Mouse (Mus musculus): Measurements from ENCODE around the gene Riiad1. TPM values are rescaled to one million over a fixed set of nuclear protein-coding genes. Genes with fewer than 3 reads are reported as not detected.

The Riiad1 gene
- polyA plus RNA-seq, 1 experiment from 2014 or later, result 3.5 TPM

DNA sequence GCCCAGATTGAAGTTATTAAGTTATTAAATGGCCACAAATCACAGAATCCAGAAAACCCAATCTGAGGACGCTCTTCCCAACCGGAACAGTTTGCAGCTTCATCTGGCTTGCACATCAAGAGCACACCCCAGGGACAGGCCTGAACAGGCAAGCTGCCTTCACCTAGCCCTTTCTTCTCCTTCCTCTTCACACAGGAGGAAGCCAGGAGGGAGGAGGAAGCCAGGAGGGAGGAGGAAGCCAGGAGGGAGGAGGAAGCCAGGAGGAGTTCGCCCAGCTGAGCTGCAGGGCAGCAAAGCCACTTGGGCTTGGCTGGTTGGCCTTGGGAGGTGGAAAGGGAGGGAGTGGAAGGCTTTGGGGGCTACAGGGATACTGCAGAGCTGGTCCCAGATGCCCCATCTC is 11.2 kb downstream of the Riiad1 start:
- TF ChIP-seq CTCF (IDR thresholded peaks at IDR 0.05; ENCODE audit: low read depth), result no peak
- no peak for ATAC-seq
- Histone ChIP-seq H3K9me3 (ENCODE audit: control insufficient read depth) (no peaks in the 10 kb centered on the region), H3K36me3 (ENCODE audit: control insufficient read depth, insufficient read depth) (no peaks in the 10 kb centered on the region), H3K4me2 (replicated peaks; ENCODE audit: low read depth) (no peak overlapping the region), H3K4me1 (replicated peaks; ENCODE audit: control insufficient read depth, insufficient read depth, low read length) (no peaks in the 10 kb centered on the region), H3K27me3 (replicated peaks; ENCODE audit: control insufficient read depth, insufficient read depth, low read length) (no peaks in the 10 kb centered on the region), H3K4me3 (ENCODE audit: low read depth, low read length) (no peak overlapping the region), H3K27ac (ENCODE audit: low read depth, low read length) (no peak overlapping the region), H3K9ac (ENCODE audit: low read depth, low read length) (no peak overlapping the region)
- WGBS, result 52% methylated on average over 3 of the region's 3 CpGs

DNA sequence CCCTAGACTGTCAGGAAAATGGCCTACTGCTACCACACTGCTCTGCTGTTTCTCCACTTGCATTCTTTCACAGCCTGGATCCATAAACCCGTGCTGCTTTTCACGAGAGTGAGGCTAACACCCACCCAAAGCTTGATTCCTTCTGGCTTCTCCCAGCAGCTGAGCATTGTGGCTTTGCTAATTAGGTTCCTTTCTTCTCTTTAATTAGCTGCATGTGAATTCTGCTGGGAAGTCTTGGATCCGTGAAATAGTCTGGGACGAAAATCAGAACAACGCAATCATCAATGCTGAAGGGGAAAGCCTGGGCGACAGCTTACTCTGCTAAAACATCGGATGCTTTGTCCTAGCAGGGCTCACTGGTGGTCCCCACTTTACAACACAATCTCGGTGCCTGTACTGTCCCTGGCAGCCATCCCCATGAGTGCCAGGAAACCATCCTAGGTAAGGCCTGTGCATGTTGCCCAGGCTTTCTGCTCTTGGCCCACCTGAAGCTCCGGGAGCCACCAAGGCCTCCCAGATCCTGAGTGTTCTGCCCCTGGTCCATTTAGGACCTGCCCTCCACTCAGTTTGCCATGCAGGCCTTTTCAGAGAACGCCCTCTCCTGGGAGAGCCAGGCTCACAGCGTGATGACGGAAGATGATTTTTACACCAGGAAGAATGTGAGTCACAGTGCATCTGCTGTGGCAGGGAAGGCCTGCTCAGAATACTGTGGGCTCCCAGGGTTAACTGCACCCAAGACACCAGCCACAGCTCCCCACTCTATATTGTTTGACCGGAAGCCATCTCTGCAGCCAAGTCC is 14.3 kb downstream of the Riiad1 start:
- H3K4me2 ChIP-seq (replicated peaks; ENCODE audit: low read depth), result no peak overlapping the region
- H3K9me3 ChIP-seq (ENCODE audit: control insufficient read depth), result no peaks in the 10 kb centered on the region
- no peaks in the 10 kb centered on the region for H3K4me1 ChIP-seq (replicated peaks; ENCODE audit: control insufficient read depth, insufficient read depth, low read length)
- 78% methylated on average over 13 of the region's 13 CpGs for WGBS
- ATAC-seq, result no peak
- no peaks in the 10 kb centered on the region for H3K36me3 ChIP-seq (ENCODE audit: control insufficient read depth, insufficient read depth)
- no peak overlapping the region for H3K4me3 ChIP-seq (ENCODE audit: low read depth, low read length)
- no peak for TF ChIP-seq CTCF (IDR thresholded peaks at IDR 0.05; ENCODE audit: low read depth)
- H3K9ac ChIP-seq (ENCODE audit: low read depth, low read length), result no peak overlapping the region
- no peak overlapping the region for H3K27ac ChIP-seq (ENCODE audit: low read depth, low read length)
- H3K27me3 ChIP-seq (replicated peaks; ENCODE audit: control insufficient read depth, insufficient read depth, low read length), result no peaks in the 10 kb centered on the region

GRCm38 (mm10) chr3:94463926-94464578 is 16.1 kb downstream of the Riiad1 start:
- H3K27me3 ChIP-seq (replicated peaks; ENCODE audit: control insufficient read depth, insufficient read depth, low read length), result no peaks in the 10 kb centered on the region
- H3K27ac ChIP-seq (ENCODE audit: low read depth, low read length), result no peak overlapping the region
- H3K4me1 ChIP-seq (replicated peaks; ENCODE audit: control insufficient read depth, insufficient read depth, low read length), result no peaks in the 10 kb centered on the region
- no peaks in the 10 kb centered on the region for H3K9me3 ChIP-seq (ENCODE audit: control insufficient read depth)
- no peak overlapping the region for H3K4me3 ChIP-seq (ENCODE audit: low read depth, low read length)
- H3K36me3 ChIP-seq (ENCODE audit: control insufficient read depth, insufficient read depth), result no peaks in the 10 kb centered on the region
- TF ChIP-seq CTCF (IDR thresholded peaks at IDR 0.05; ENCODE audit: low read depth), result no peak
- 59% methylated on average over 11 of the region's 11 CpGs for WGBS
- H3K9ac ChIP-seq (ENCODE audit: low read depth, low read length), result no peak overlapping the region
- H3K4me2 ChIP-seq (replicated peaks; ENCODE audit: low read depth), result no peak overlapping the region
- ATAC-seq, result no peak

DNA sequence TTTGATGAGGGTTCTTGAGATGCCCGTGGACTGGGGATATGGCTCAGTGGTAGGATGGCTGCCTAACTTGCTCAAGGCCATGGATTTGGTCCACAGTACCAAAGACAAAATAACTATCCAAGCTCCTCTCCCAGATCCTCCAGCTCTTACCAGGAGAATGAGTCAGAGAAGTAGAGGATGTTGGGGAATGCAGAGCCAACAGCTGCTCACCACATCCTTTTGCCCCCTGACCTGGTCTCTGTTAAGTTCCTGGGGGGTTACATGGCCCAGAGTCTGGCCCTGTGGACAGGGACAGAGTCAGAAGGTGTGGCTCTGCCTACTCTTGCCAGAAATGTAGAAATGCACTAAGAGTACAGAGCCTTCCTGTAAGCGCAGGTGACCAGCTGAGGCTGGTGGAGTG is 20.3 kb downstream of the Riiad1 start:
- no peaks in the 10 kb centered on the region for H3K27me3 ChIP-seq (replicated peaks; ENCODE audit: control insufficient read depth, insufficient read depth, low read length)
- H3K4me3 ChIP-seq (ENCODE audit: low read depth, low read length), result no peak overlapping the region
- H3K36me3 ChIP-seq (ENCODE audit: control insufficient read depth, insufficient read depth), result no peaks in the 10 kb centered on the region
- 88% methylated on average over 2 of the region's 2 CpGs for WGBS
- ATAC-seq, result no peak
- H3K9me3 ChIP-seq (ENCODE audit: control insufficient read depth), result no peaks in the 10 kb centered on the region
- no peaks in the 10 kb centered on the region for H3K4me1 ChIP-seq (replicated peaks; ENCODE audit: control insufficient read depth, insufficient read depth, low read length)
- no peak overlapping the region for H3K9ac ChIP-seq (ENCODE audit: low read depth, low read length)
- no peak for TF ChIP-seq CTCF (IDR thresholded peaks at IDR 0.05; ENCODE audit: low read depth)
- no peak overlapping the region for H3K27ac ChIP-seq (ENCODE audit: low read depth, low read length)
- no peak overlapping the region for H3K4me2 ChIP-seq (replicated peaks; ENCODE audit: low read depth)

DNA sequence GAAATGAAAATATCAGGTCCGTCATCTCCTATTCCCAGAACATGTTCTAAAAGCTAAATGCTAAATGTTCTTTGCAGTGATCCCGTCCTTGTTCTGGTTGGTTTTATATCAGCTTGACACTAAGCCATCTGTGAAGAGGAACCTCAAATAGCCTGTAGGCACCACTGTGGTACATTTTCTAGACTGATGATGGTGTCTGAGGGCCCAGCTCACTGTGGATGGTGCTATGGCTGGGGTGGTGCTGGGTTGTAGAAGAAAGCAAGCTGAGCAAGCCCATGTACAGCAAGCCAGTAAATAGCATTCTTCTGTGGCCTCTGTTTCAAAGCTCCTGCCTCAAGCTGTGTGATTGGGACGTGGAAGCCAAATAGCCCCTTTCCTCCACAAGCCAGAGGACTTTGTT is 23.1 kb downstream of the Riiad1 start:
- Histone ChIP-seq H3K4me1 (replicated peaks; ENCODE audit: control insufficient read depth, insufficient read depth, low read length) (no peaks in the 10 kb centered on the region), H3K27me3 (replicated peaks; ENCODE audit: control insufficient read depth, insufficient read depth, low read length) (no peaks in the 10 kb centered on the region), H3K9ac (ENCODE audit: low read depth, low read length) (no peak overlapping the region), H3K4me2 (replicated peaks; ENCODE audit: low read depth) (no peak overlapping the region), H3K4me3 (ENCODE audit: low read depth, low read length) (no peak overlapping the region), H3K36me3 (ENCODE audit: control insufficient read depth, insufficient read depth) (no peaks in the 10 kb centered on the region), H3K27ac (ENCODE audit: low read depth, low read length) (no peak overlapping the region), H3K9me3 (ENCODE audit: control insufficient read depth) (no peaks in the 10 kb centered on the region)
- no peak for ATAC-seq
- whole genome bisulfite sequencing, result 80% methylated on average over 3 of the region's 3 CpGs
- TF ChIP-seq CTCF (IDR thresholded peaks at IDR 0.05; ENCODE audit: low read depth), result no peak

GRCm38 (mm10) chr3:94456529-94457000 is 23.6 kb downstream of the Riiad1 start:
- H3K4me3 ChIP-seq (ENCODE audit: low read depth, low read length), result no peak overlapping the region
- no peaks in the 10 kb centered on the region for H3K9me3 ChIP-seq (ENCODE audit: control insufficient read depth)
- WGBS, result 2% methylated on average over 12 of the region's 12 CpGs
- H3K9ac ChIP-seq (ENCODE audit: low read depth, low read length), result no peak overlapping the region
- peak overlapping the region; percentile 31 for H3K4me2 ChIP-seq (replicated peaks; ENCODE audit: low read depth)
- H3K27ac ChIP-seq (ENCODE audit: low read depth, low read length), result no peak overlapping the region
- TF ChIP-seq CTCF (IDR thresholded peaks at IDR 0.05; ENCODE audit: low read depth), result peak; percentile 93
- ATAC-seq, result peak; percentile 59
- H3K4me1 ChIP-seq (replicated peaks; ENCODE audit: control insufficient read depth, insufficient read depth, low read length), result no peaks in the 10 kb centered on the region
- no peaks in the 10 kb centered on the region for H3K27me3 ChIP-seq (replicated peaks; ENCODE audit: control insufficient read depth, insufficient read depth, low read length)
- H3K36me3 ChIP-seq (ENCODE audit: control insufficient read depth, insufficient read depth), result no peaks in the 10 kb centered on the region

Measured in intestine, postnatal 0 days (tissue).